Mouse (Mus musculus) olfactory bulb, adult 2 months (tissue): Measurements from ENCODE around the gene Prkcz.
"Not testable (repeated sequence)": the region's sequence is repeated elsewhere in the genome, so short reads cannot be mapped to it uniquely, and the experiment has no call there.

Experiments used
- CTCF ChIP-seq: fragments of 200-500 bp; IDR thresholded peaks from 2 replicates; pipeline ENCODE4 v1.5.1; 2012; ENCODE audit warnings: low read depth, mild to moderate bottlenecking, low read length, moderate library complexity; ENCODE audit not compliant: insufficient read depth
- POLR2A ChIP-seq: fragments of 200-500 bp; IDR thresholded peaks from 2 replicates; pipeline ENCODE4 v1.6.1; 2012; ENCODE audit warnings: mild to moderate bottlenecking, low read depth, low read length, moderate library complexity; ENCODE audit not compliant: insufficient read depth

DNA sequence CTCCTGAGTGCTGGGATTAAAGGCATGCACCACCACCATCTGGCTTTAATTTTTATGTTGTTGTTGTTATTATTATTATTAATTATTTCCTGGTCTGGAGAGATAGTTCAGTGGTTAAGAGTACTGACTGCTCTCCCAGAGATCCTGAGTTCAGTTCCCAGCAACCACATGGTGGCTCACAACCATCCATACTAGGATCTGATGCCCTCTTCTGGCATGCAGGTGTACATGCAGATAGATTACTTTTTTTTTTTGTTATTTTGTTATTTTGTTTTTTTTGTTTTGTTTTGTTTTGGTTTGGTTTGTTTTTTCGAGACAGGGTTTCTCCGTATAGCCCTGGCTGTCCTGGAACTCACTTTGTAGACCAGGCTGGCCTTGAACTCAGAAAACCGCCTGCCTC, 113.1 kb downstream of the Prkcz start:
- TF ChIP-seq CTCF, POLR2A: not testable (repeated sequence)
